Mouse (Mus musculus): ENCODE data around the gene Prdm4. TPM values are rescaled to one million over a fixed set of nuclear protein-coding genes. Genes with fewer than 3 reads are reported as not detected.

Gene Prdm4
- 26.4 and 29.8 TPM in 2 replicates for polyA plus RNA-seq (2012; rRNA removed)

- peak; percentile 97 to 98 for DNase-seq (ENCODE audit: extremely low spot score in 1 of 2, low spot score in 1 of 2)
Observed at GRCm38 (mm10) chr10:85916498-85917309, at the start of gene Prdm4. TSS of gene Prdm4 (minus strand) at chr10:85917142.

GRCm38 (mm10) chr10:85966476-85966875 lies 49.5 kb upstream of the Prdm4 start:
- no peak for DNase-seq (ENCODE audit: extremely low spot score in 1 of 2, low spot score in 1 of 2)

- DNase-seq (ENCODE audit: extremely low spot score in 1 of 2, low spot score in 1 of 2) = no peak
Observed at GRCm38 (mm10) chr10:85964316-85964715, 47.4 kb upstream of the Prdm4 start.

GRCm38 (mm10) chr10:85962897-85963296 lies 46.0 kb upstream of the Prdm4 start:
- DNase-seq (ENCODE audit: extremely low spot score in 1 of 2, low spot score in 1 of 2) = no peak

GRCm38 (mm10) chr10:85957464-85957950 lies 40.6 kb upstream of the Prdm4 start, which contains the start of gene Rtcb:
TSS of gene Rtcb (minus strand) at chr10:85957823.
- peak; percentile 88 to 99 for DNase-seq (ENCODE audit: extremely low spot score in 1 of 2, low spot score in 1 of 2)

GRCm38 (mm10) chr10:85956871-85957419 lies 40.0 kb upstream of the Prdm4 start:
- peak in 1 of 2 experiments; percentile 10 for DNase-seq (ENCODE audit: extremely low spot score in 1 of 2, low spot score in 1 of 2)

- DNase-seq (ENCODE audit: extremely low spot score in 1 of 2, low spot score in 1 of 2) = no peak
Observed at GRCm38 (mm10) chr10:85954429-85954828, 37.5 kb upstream of the Prdm4 start.

- DNase-seq (ENCODE audit: extremely low spot score in 1 of 2, low spot score in 1 of 2) = no peak
Observed at GRCm38 (mm10) chr10:85953401-85953800, 36.5 kb upstream of the Prdm4 start.

GRCm38 (mm10) chr10:85951765-85952443 lies 35.0 kb upstream of the Prdm4 start:
- DNase-seq (ENCODE audit: extremely low spot score in 1 of 2, low spot score in 1 of 2) = no peak

- no peak for DNase-seq (ENCODE audit: extremely low spot score in 1 of 2, low spot score in 1 of 2)
Observed at GRCm38 (mm10) chr10:85948483-85949196, 31.7 kb upstream of the Prdm4 start.

GRCm38 (mm10) chr10:85936280-85936965 lies 19.5 kb upstream of the Prdm4 start:
- no peak for DNase-seq (ENCODE audit: extremely low spot score in 1 of 2, low spot score in 1 of 2)

- no peak for DNase-seq (ENCODE audit: extremely low spot score in 1 of 2, low spot score in 1 of 2)
Observed at GRCm38 (mm10) chr10:85929962-85930361, 13.0 kb upstream of the Prdm4 start.

- DNase-seq (ENCODE audit: extremely low spot score in 1 of 2, low spot score in 1 of 2) = no peak
Observed at GRCm38 (mm10) chr10:85929208-85929591, 12.3 kb upstream of the Prdm4 start.

- DNase-seq (ENCODE audit: extremely low spot score in 1 of 2, low spot score in 1 of 2) = peak; percentile 53 to 85
Observed at GRCm38 (mm10) chr10:85928499-85929207, 11.7 kb upstream of the Prdm4 start.

GRCm38 (mm10) chr10:85927676-85928445 lies 10.9 kb upstream of the Prdm4 start, which contains the start of gene Ascl4:
TSS of gene Ascl4 (plus strand) at chr10:85927681.
- peak in 1 of 2 experiments; percentile 10 for DNase-seq (ENCODE audit: extremely low spot score in 1 of 2, low spot score in 1 of 2)

- no peak for DNase-seq (ENCODE audit: extremely low spot score in 1 of 2, low spot score in 1 of 2)
Observed at GRCm38 (mm10) chr10:85879886-85880486, 37.0 kb downstream of the Prdm4 start.

GRCm38 (mm10) chr10:85875812-85876211 lies 41.1 kb downstream of the Prdm4 start:
- DNase-seq (ENCODE audit: extremely low spot score in 1 of 2, low spot score in 1 of 2) = no peak

GRCm38 (mm10) chr10:85873861-85874544 lies 42.9 kb downstream of the Prdm4 start:
- DNase-seq (ENCODE audit: extremely low spot score in 1 of 2, low spot score in 1 of 2) = no peak

All from frontal cortex, adult 2 months (tissue).